Mouse (Mus musculus): Measurements from ENCODE around the gene Erc2. TPM values are rescaled to one million over a fixed set of nuclear protein-coding genes. Genes with fewer than 3 reads are reported as not detected.

Erc2 gene
- polyA plus RNA-seq, 1 experiment from 2014 or later: 1.3 TPM

DNA sequence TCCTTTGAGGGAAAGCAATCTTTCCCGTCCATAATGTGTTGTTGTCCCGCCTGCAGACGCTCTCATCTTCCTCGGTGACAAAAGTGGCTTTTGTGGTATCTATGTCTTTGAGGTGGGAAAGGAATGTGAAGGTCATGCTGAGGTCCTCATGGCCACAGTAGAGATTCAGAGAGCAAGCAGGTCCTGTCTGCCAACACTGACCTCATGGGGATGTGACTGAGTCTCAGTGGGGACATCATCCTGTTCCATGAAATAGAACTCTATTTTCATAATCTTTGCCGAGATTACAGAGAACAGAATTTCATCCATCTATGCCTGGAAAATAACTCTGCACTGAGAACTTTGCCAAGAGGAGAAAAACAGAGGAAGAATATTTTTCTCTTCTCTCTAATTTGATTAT is 324.0 kb downstream of the Erc2 start:
- H3K27ac ChIP-seq (replicated peaks): no peak overlapping the region
- H3K9me3 ChIP-seq (replicated peaks): no peaks in the 10 kb centered on the region
- H3K9ac ChIP-seq: no peak overlapping the region
- no peak for ATAC-seq (ENCODE audit: insufficient read depth)
- no peaks in the 10 kb centered on the region for H3K27me3 ChIP-seq
- no peaks in the 10 kb centered on the region for H3K4me1 ChIP-seq (replicated peaks)
- 49% methylated on average over 5 of the region's 5 CpGs for WGBS (ENCODE audit: insufficient replicate concordance)
- no peak overlapping the region for H3K4me3 ChIP-seq (replicated peaks)
- H3K36me3 ChIP-seq (replicated peaks): no peaks in the 10 kb centered on the region
- no peak overlapping the region for H3K4me2 ChIP-seq

DNA sequence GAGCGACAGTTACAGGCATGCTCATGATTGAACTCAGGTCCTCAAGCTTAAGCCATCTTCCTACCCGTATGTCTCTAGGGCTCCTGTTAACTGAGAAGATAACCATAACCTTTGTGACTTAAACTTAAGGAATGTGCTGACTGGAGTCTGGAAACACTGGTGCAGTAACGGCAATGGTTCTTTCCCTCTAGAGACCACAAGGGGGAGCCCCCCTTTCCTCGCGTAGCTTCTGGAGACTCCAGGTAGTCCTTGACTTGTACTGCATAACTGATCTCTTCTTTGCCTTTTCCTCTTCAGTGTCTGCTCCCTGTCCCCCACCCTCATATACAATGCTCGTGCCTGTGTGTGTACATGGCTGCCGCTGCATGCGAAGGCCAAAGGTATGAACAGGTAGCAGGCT is 326.2 kb downstream of the Erc2 start:
- no peaks in the 10 kb centered on the region for H3K27me3 ChIP-seq
- H3K27ac ChIP-seq (replicated peaks): no peak overlapping the region
- H3K9ac ChIP-seq: no peak overlapping the region
- 51% methylated on average over 8 of the region's 8 CpGs for WGBS (ENCODE audit: insufficient replicate concordance)
- H3K4me2 ChIP-seq: no peak overlapping the region
- H3K36me3 ChIP-seq (replicated peaks): no peaks in the 10 kb centered on the region
- no peaks in the 10 kb centered on the region for H3K9me3 ChIP-seq (replicated peaks)
- no peak for ATAC-seq (ENCODE audit: insufficient read depth)
- no peaks in the 10 kb centered on the region for H3K4me1 ChIP-seq (replicated peaks)
- no peak overlapping the region for H3K4me3 ChIP-seq (replicated peaks)

DNA sequence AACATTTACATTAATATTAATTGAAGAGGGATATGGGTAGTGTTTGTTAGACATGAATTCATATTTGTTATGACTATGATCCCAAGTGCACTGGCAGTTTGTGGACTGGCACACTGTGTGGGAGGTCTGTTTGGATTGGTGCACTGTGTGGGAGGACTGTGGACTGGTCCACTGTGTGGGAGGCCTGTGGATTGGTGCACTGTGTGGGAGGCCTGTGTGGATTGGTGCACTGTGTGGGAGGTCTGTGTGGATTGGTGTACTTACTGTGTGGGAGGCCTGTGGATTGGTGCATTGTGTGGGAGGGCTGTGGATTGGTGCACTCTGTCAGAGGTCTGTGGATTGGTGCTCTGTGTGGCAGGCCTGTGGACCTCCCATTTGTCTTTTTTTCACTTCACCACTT is 331.6 kb downstream of the Erc2 start:
- H3K36me3 ChIP-seq (replicated peaks): no peaks in the 10 kb centered on the region
- no peaks in the 10 kb centered on the region for H3K9me3 ChIP-seq (replicated peaks)
- no peak overlapping the region for H3K9ac ChIP-seq
- ATAC-seq (ENCODE audit: insufficient read depth): no peak
- H3K27me3 ChIP-seq: no peaks in the 10 kb centered on the region
- no peak overlapping the region for H3K4me2 ChIP-seq
- no peak overlapping the region for H3K27ac ChIP-seq (replicated peaks)
- H3K4me1 ChIP-seq (replicated peaks): no peaks in the 10 kb centered on the region
- H3K4me3 ChIP-seq (replicated peaks): no peak overlapping the region

DNA sequence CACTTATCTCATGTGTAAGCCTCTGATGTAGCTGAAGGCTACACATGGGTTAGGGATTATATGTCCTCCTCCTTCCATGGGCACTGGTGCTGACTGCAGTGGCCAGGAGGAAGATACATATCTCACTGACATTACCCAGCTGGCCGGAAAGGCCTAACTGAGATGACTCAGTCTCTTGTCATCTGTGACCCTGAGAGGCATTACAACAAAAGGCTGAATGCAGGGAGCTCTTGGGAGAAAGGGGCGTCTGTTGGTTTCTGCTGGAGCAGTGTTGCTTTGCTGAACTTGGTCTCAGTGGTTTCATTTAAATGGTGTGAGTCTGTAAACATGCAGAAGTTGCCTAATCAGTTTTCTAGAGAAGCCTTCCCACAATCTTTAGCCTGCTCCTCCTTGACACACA is 334.6 kb downstream of the Erc2 start:
- no peak for ATAC-seq (ENCODE audit: insufficient read depth)
- H3K36me3 ChIP-seq (replicated peaks): no peaks in the 10 kb centered on the region
- no peak overlapping the region for H3K4me2 ChIP-seq
- H3K4me3 ChIP-seq (replicated peaks): no peak overlapping the region
- WGBS (ENCODE audit: insufficient replicate concordance): 48% methylated on average over 2 of the region's 2 CpGs
- H3K27ac ChIP-seq (replicated peaks): no peak overlapping the region
- H3K9me3 ChIP-seq (replicated peaks): no peaks in the 10 kb centered on the region
- no peaks in the 10 kb centered on the region for H3K4me1 ChIP-seq (replicated peaks)
- H3K27me3 ChIP-seq: no peaks in the 10 kb centered on the region
- no peak overlapping the region for H3K9ac ChIP-seq

DNA sequence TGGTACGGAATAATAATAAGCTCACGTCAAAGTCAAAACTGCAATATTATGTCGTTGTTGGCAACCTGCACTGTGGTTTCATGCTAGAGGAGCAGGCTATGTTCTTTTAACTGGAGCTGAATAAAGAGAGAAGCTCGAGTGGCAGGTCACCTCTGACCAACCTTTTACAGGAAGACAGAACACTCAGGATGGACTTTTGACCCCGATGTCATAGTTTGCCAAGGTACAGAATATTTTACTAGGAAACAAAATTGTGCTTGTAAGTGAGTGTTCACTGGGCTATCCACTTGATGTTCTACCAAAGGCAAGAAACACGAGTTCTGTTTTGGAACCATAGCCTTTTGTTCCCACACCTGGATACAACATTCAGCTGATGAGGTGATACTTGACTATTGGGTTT is 351.5 kb downstream of the Erc2 start:
- Histone ChIP-seq H3K4me3 (replicated peaks) (no peak overlapping the region), H3K9me3 (replicated peaks) (no peaks in the 10 kb centered on the region), H3K4me1 (replicated peaks) (no peaks in the 10 kb centered on the region), H3K4me2 (no peak overlapping the region), H3K9ac (no peak overlapping the region), H3K27me3 (no peaks in the 10 kb centered on the region), H3K27ac (replicated peaks) (no peak overlapping the region), H3K36me3 (replicated peaks) (no peaks in the 10 kb centered on the region)
- ATAC-seq (ENCODE audit: insufficient read depth): no peak
- whole genome bisulfite sequencing (ENCODE audit: insufficient replicate concordance): 59% methylated on average over 6 of the region's 6 CpGs

DNA sequence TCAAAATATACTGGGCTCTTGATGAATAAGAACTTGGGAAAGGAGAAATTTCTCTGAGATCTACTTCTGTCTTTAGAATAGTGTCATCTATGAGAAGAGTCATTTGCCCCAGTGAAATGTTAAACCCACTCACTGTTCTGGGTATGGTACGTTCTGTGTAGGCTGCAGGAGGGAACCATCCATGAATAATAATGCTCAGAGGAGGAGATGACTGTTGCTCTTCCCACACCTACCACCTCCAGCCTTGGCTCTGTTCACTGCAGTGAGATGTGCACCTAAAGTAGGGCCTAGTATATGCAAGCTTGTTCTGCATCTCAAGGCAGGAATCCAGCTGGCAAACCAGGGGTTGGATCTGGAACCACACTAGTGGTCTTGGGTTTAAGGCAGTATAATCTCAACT is 353.4 kb downstream of the Erc2 start:
- 50% methylated on average over 1 of the region's 1 CpGs for WGBS (ENCODE audit: insufficient replicate concordance)
- no peaks in the 10 kb centered on the region for H3K4me1 ChIP-seq (replicated peaks)
- H3K9ac ChIP-seq: no peak overlapping the region
- H3K27ac ChIP-seq (replicated peaks): no peak overlapping the region
- no peaks in the 10 kb centered on the region for H3K27me3 ChIP-seq
- H3K9me3 ChIP-seq (replicated peaks): no peaks in the 10 kb centered on the region
- no peak overlapping the region for H3K4me3 ChIP-seq (replicated peaks)
- no peak overlapping the region for H3K4me2 ChIP-seq
- no peaks in the 10 kb centered on the region for H3K36me3 ChIP-seq (replicated peaks)
- no peak for ATAC-seq (ENCODE audit: insufficient read depth)

DNA sequence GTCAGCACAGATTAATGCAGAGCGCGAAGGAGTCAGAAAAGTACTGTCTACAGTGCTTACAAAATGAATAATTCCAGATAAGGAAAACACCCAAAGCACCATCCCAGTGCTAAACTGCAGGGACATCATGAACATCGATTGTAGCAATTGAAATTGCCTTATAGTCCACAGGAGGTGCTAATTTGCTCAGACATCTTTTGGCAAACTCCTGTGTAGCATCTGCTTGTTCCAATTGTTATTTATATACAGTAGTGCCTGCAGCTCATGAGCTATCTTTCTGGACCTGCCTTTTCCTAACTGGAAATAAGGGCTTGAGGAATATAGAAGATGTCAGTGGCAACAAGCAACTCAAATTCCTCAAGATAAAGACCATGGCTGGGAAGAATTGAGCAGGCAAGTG is 362.5 kb downstream of the Erc2 start:
- H3K4me1 ChIP-seq (replicated peaks): no peaks in the 10 kb centered on the region
- H3K27me3 ChIP-seq: no peaks in the 10 kb centered on the region
- 50% methylated on average over 3 of the region's 3 CpGs for WGBS (ENCODE audit: insufficient replicate concordance)
- no peak overlapping the region for H3K4me2 ChIP-seq
- no peak overlapping the region for H3K9ac ChIP-seq
- no peak overlapping the region for H3K4me3 ChIP-seq (replicated peaks)
- H3K36me3 ChIP-seq (replicated peaks): no peaks in the 10 kb centered on the region
- no peak for ATAC-seq (ENCODE audit: insufficient read depth)
- no peaks in the 10 kb centered on the region for H3K9me3 ChIP-seq (replicated peaks)
- H3K27ac ChIP-seq (replicated peaks): no peak overlapping the region

DNA sequence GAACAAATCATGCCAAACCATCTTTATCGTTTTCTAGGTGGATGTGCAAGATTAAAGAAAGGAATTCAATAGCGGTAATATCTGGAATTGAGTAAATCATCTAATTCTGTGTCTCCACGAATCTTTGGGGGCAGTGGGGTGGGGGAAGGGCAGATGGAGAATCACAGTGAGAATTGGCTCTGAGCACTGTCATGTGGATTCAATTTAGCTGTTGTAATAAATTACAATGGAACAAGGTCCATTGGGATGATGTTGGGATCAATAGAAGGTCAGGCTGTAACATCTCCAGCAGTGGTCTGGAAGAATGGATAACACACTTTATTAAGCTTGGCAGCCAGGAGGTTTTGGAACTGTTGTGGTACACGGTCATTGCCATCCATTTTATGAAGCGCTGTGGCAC is 363.0 kb downstream of the Erc2 start:
- H3K4me1 ChIP-seq (replicated peaks): no peaks in the 10 kb centered on the region
- no peak overlapping the region for H3K4me3 ChIP-seq (replicated peaks)
- WGBS (ENCODE audit: insufficient replicate concordance): 65% methylated on average over 5 of the region's 5 CpGs

DNA sequence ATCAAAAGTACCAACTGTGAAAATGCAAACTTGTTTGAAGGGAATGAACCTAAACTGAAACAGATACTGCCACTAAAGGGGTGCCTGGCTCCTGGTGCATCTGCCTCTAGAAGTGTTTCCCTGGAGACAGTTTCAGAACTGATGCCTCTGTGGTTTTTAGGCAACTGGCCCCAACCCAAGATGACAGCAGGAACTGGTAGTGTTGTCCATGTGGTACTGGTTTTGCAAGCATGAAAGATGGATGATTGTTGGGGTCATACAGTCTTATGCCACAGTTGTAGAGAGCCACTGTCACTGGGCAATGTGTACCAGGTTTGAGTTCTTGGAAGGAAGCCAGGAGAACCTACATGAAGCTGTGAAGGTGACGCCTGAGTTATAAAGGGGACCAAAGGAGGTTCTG is 365.2 kb downstream of the Erc2 start:
- no peak overlapping the region for H3K27ac ChIP-seq (replicated peaks)
- no peak overlapping the region for H3K4me3 ChIP-seq (replicated peaks)
- WGBS (ENCODE audit: insufficient replicate concordance): 65% methylated on average over 1 of the region's 1 CpGs

More for the DNA sequence above, 363.0 kb downstream of the Erc2 start:
- Histone ChIP-seq H3K27me3 (no peaks in the 10 kb centered on the region), H3K36me3 (replicated peaks) (no peaks in the 10 kb centered on the region), H3K9me3 (replicated peaks) (no peaks in the 10 kb centered on the region), H3K4me2 (no peak overlapping the region), H3K27ac (replicated peaks) (no peak overlapping the region), H3K9ac (no peak overlapping the region)
- no peak for ATAC-seq (ENCODE audit: insufficient read depth)

DNA sequence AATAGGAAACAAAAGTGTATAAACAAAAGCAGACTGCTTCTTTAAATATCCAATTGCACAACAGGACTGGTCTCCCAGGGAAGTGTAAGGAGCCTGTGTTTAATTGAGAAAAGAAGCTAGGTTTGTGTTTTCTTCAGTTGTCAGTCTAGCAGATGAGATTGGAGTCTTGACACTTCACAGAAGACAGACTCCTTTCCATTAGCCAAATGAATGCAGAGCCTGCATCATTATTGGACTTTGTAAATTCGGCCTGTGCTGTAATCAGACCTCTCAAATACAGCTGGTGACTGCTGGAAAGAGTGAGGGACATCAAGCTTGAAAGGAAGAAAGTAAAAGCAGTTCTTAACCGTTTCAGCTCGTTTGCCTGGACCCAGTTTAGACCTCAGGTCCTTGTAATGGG is 376.3 kb downstream of the Erc2 start:
- no peak overlapping the region for H3K27ac ChIP-seq (replicated peaks)
- H3K4me3 ChIP-seq (replicated peaks): no peak overlapping the region
- no peaks in the 10 kb centered on the region for H3K36me3 ChIP-seq (replicated peaks)
- no peak overlapping the region for H3K9ac ChIP-seq
- H3K4me2 ChIP-seq: no peak overlapping the region
- no peaks in the 10 kb centered on the region for H3K9me3 ChIP-seq (replicated peaks)
- no peaks in the 10 kb centered on the region for H3K4me1 ChIP-seq (replicated peaks)
- ATAC-seq (ENCODE audit: insufficient read depth): no peak
- WGBS (ENCODE audit: insufficient replicate concordance): 37% methylated on average over 3 of the region's 3 CpGs
- H3K27me3 ChIP-seq: no peaks in the 10 kb centered on the region

More for the DNA sequence above, 365.2 kb downstream of the Erc2 start:
- H3K9ac ChIP-seq: no peak overlapping the region
- no peaks in the 10 kb centered on the region for H3K27me3 ChIP-seq
- H3K4me2 ChIP-seq: no peak overlapping the region
- no peaks in the 10 kb centered on the region for H3K9me3 ChIP-seq (replicated peaks)
- no peak for ATAC-seq (ENCODE audit: insufficient read depth)
- H3K36me3 ChIP-seq (replicated peaks): no peaks in the 10 kb centered on the region
- H3K4me1 ChIP-seq (replicated peaks): no peaks in the 10 kb centered on the region

DNA sequence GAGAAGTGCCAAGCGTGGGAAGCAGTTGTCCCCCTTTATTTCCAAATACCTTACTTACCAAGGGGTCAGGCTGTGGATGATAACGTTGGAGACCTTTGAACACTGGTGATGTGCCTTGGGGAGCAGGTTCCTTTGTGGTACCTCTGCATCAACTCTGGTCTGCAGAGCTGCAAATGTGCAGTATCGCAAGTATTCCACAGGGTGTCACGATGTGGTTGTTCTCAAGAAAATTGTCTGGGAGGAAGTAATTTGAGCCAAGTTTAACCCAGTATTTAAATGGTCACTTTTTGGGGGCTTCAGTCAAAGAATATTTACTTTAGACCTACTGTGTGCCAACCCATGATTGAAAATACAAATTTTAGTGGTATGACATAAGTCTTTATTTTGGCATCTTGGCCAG is 381.8 kb downstream of the Erc2 start:
- Histone ChIP-seq H3K36me3 (replicated peaks) (no peaks in the 10 kb centered on the region), H3K27ac (replicated peaks) (no peak overlapping the region), H3K27me3 (no peaks in the 10 kb centered on the region), H3K9ac (no peak overlapping the region), H3K4me3 (replicated peaks) (no peak overlapping the region), H3K4me2 (no peak overlapping the region), H3K9me3 (replicated peaks) (no peaks in the 10 kb centered on the region), H3K4me1 (replicated peaks) (no peaks in the 10 kb centered on the region)
- 36% methylated on average over 4 of the region's 4 CpGs for WGBS (ENCODE audit: insufficient replicate concordance)
- ATAC-seq (ENCODE audit: insufficient read depth): no peak

DNA sequence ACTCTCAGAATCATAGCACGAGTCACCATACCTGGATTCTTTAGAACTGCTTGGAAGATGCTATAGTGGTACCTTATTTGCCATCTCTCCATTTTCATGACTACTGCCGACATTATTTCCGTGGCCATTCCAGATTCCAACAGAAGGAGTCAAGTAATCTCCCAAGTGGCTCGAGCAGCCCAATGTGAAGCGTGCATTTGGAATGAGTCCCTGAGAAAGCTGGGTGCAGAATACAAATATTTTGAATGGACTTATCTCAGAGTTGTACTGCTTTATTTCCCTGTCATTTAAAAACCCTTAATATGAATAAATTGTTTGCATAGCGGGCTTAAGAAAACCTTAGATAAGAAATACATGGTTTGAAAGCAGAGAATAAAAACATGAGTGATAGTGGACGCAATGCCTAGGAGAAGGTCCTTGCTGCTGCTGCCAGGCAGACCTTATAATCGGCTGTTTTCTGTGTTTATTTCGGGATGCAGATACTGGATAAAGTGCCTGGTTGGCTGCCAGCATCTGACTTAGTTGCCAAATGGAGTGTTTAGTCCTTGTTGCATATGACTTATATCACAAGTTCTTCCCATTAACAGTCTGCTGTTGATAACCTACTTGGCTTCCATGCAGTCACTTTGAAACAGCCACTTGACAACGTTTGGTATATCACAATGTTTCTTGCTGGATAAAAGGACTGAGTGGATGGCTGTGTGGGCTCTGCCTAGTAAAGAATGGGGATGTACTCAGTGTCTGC is 388.5 kb downstream of the Erc2 start:
- no peak overlapping the region for H3K4me2 ChIP-seq
- no peak for ATAC-seq (ENCODE audit: insufficient read depth)
- no peak overlapping the region for H3K4me3 ChIP-seq (replicated peaks)
- H3K4me1 ChIP-seq (replicated peaks): no peaks in the 10 kb centered on the region
- no peaks in the 10 kb centered on the region for H3K36me3 ChIP-seq (replicated peaks)
- 62% methylated on average over 10 of the region's 10 CpGs for WGBS (ENCODE audit: insufficient replicate concordance)
- H3K9me3 ChIP-seq (replicated peaks): no peaks in the 10 kb centered on the region
- H3K27ac ChIP-seq (replicated peaks): no peak overlapping the region
- no peak overlapping the region for H3K9ac ChIP-seq
- no peaks in the 10 kb centered on the region for H3K27me3 ChIP-seq

Data from liver, embryonic 15.5 days (tissue).